Mouse (Mus musculus) bone marrow, adult 2 months (tissue): ENCODE measurements around the gene Man1b1.

Experiments
- CTCF ChIP-seq: fragments of 200-500 bp; IDR thresholded peaks from 2 replicates; pipeline ENCODE4 v1.5.1; 2011; ENCODE audit warnings: low read length, control low read depth; ENCODE audit not compliant: control insufficient read depth, insufficient read depth
- POLR2A ChIP-seq: fragments of 200-500 bp; IDR thresholded peaks from 2 replicates; pipeline ENCODE4 v1.6.1; 2011; ENCODE audit warnings: low read depth, mild to moderate bottlenecking, control low read depth, low read length, borderline replicate concordance; ENCODE audit not compliant: control insufficient read depth

DNA sequence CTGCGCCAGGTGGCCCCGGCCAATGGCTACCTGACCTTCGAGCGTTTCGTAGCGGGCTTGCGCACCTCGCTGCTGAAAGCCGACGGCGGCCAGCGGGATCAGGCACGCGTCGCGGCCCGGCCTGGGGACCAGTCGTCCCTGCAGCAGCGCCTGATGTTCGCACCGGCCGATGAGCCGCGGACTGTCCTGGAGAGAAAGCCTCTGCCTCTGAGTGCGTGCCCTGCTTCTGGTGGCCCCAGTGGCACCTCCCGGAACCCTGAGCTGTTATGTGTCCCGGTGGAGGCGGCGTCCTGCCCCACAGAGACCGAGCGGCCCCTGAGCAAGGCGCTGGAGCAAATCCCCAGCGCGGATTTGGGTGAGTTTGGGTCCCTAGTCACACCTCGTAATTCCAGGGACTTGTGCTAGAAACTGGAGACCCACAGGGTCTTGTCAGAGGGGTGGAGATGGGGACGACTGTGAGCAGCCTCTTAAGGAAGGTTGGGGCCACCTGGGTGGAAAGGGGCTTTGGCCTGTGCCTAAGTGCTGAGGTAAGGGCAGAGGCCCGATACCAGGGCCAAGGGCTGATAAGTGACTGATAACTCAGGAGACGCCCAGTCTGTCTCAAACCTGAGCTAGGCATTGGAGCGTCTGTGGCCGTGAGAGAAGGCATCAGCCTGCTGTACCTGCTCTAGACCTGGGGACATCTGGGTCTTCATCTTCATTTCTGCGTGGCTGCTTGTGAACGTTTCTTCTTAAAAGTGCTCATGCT is 40.7 kb downstream of the Man1b1 start:
- TF ChIP-seq CTCF (no peak), POLR2A (no peak)
